Comparison of ENCODE assay signal across 14 mouse cellular contexts in genomic region chr5:46901909-46902308, GRCm38 (mm10).
DNase-seq lines count a peak whose midpoint lies in the region; ATAC-seq and TF ChIP-seq lines count a peak whose summit lies in the region.
"Had no signal": no experiment of that assay in that cellular context is flagged by ENCODE, and none has a peak within 500 bp of the region (broad histone marks: within the 10 kb centered on the region; RNA-seq: fewer than 3 reads in every experiment).

No protein-coding gene starts in this region.

- no peaks in the 10 kb centered on the region for H3K9me3 ChIP-seq in hindbrain, postnatal 0 days (ENCODE audit: low read length)
- H3K9me3 ChIP-seq in hindbrain, embryonic 14.5 days (ENCODE audit: control insufficient read depth, low read length) = no peaks in the 10 kb centered on the region
- no peaks in the 10 kb centered on the region for H3K9me3 ChIP-seq in ES-E14 (ENCODE audit: control insufficient read depth, insufficient read depth, low read depth, low read length)
- H3K9me3 ChIP-seq in embryonic facial prominence, embryonic 11.5 days (replicated peaks; ENCODE audit: control insufficient read depth, low read length) = no peaks in the 10 kb centered on the region
- H3K9me3 ChIP-seq: G1E; midbrain, embryonic 13.5 days had no signal

- H3K27ac ChIP-seq in hindbrain, postnatal 0 days = no peak overlapping the region
- H3K27ac ChIP-seq in hindbrain, embryonic 14.5 days = no peak overlapping the region
- H3K27ac ChIP-seq in ES-E14 (ENCODE audit: insufficient read depth, low read depth, low read length, poor library complexity, severe bottlenecking) = no peak overlapping the region
- H3K27ac ChIP-seq in embryonic facial prominence, embryonic 11.5 days (replicated peaks; ENCODE audit: low read depth, low read length) = no peak overlapping the region
- H3K27ac ChIP-seq: midbrain, embryonic 13.5 days had no signal

- no peak for ATAC-seq in hindbrain, postnatal 0 days
- no peak for ATAC-seq in hindbrain, embryonic 14.5 days (ENCODE audit: low FRiP score)
- no peak for ATAC-seq in embryonic facial prominence, embryonic 11.5 days (replicated peaks; ENCODE audit: insufficient number of reproducible peaks, low FRiP score, low TSS enrichment, low read depth)
- ATAC-seq in inflammation-experienced regulatory T-cells, adult 6 months = no peak
- ATAC-seq: hindbrain, embryonic 16.5 days; midbrain, embryonic 13.5 days had no signal

- H3K4me2 ChIP-seq in hindbrain, postnatal 0 days (ENCODE audit: low read depth, low read length) = no peak overlapping the region
- H3K4me2 ChIP-seq in hindbrain, embryonic 14.5 days (replicated peaks) = no peak overlapping the region
- H3K4me2 ChIP-seq in embryonic facial prominence, embryonic 11.5 days (ENCODE audit: low read depth, low read length) = no peak overlapping the region
- H3K4me2 ChIP-seq: midbrain, embryonic 13.5 days had no signal

- in situ Hi-C loops in ES-E14 (cut with MboI; ENCODE audit: low sequenced_read_pairs in 2 of 2, unreplicated experiment in 2 of 2) = no loop called here

- H3K9ac ChIP-seq in hindbrain, postnatal 0 days (replicated peaks; ENCODE audit: low read length) = no peak overlapping the region
- H3K9ac ChIP-seq in hindbrain, embryonic 14.5 days = no peak overlapping the region
- no peak overlapping the region for H3K9ac ChIP-seq in ES-E14 (ENCODE audit: insufficient read depth, low read depth, low read length, poor library complexity, severe bottlenecking)
- H3K9ac ChIP-seq in embryonic facial prominence, embryonic 11.5 days (replicated peaks; ENCODE audit: low read length) = no peak overlapping the region
- H3K9ac ChIP-seq: midbrain, embryonic 13.5 days had no signal

- WGBS in hindbrain, postnatal 0 days = 69% methylated on average over 2 of the region's 2 CpGs
- WGBS in hindbrain, embryonic 14.5 days = 80% methylated on average over 2 of the region's 2 CpGs
- 68% methylated on average over 2 of the region's 2 CpGs for whole genome bisulfite sequencing in embryonic facial prominence, embryonic 11.5 days

- peak; percentile 2 for DNase-seq in hindbrain, postnatal 0 days (ENCODE audit: low spot score)
- DNase-seq in hindbrain, embryonic 14.5 days (ENCODE audit: low spot score) = no peak
- no peak for DNase-seq in ES-E14 (ENCODE audit: low read depth, low spot score)
- peak; percentile 26 for DNase-seq in embryonic facial prominence, embryonic 11.5 days (ENCODE audit: low spot score)
- DNase-seq in lung, postnatal 14 days = peak; percentile 5
- DNase-seq in adrenal gland, adult 8-10 months = no peak
- no peak for DNase-seq in adrenal gland, adult (ENCODE audit: inconsistent age in 2 of 2, low spot score in 1 of 2)
- DNase-seq: B cell, adult 2 months; heart, adult 11 months; spleen, adult 18-20 months had no signal

- H3K4me1 ChIP-seq in hindbrain, postnatal 0 days (ENCODE audit: insufficient read depth, low read length) = no peaks in the 10 kb centered on the region
- H3K4me1 ChIP-seq in hindbrain, embryonic 14.5 days (replicated peaks; ENCODE audit: control insufficient read depth, insufficient read depth, low read length) = no peaks in the 10 kb centered on the region
- H3K4me1 ChIP-seq in ES-E14 (ENCODE audit: control insufficient read depth in 2 of 2, insufficient read depth in 2 of 2, low read length in 2 of 2, poor library complexity in 1 of 2) = no peaks in the 10 kb centered on the region; a peak in 1 of 4 replicates
- H3K4me1 ChIP-seq in embryonic facial prominence, embryonic 11.5 days (ENCODE audit: control insufficient read depth, insufficient read depth, low read length) = no peaks in the 10 kb centered on the region
- H3K4me1 ChIP-seq: midbrain, embryonic 13.5 days had no signal

- no peak for TF ChIP-seq CTCF in hindbrain, postnatal 0 days (IDR thresholded peaks at IDR 0.05; ENCODE audit: low read depth)

- no peaks in the 10 kb centered on the region for H3K36me3 ChIP-seq in hindbrain, postnatal 0 days (ENCODE audit: insufficient read depth, low read length)
- H3K36me3 ChIP-seq in hindbrain, embryonic 14.5 days (replicated peaks; ENCODE audit: control insufficient read depth, insufficient read depth) = no peaks in the 10 kb centered on the region
- H3K36me3 ChIP-seq in ES-E14 (ENCODE audit: control insufficient read depth, insufficient read depth, low read length, poor library complexity, severe bottlenecking) = no peaks in the 10 kb centered on the region
- H3K36me3 ChIP-seq in embryonic facial prominence, embryonic 11.5 days (replicated peaks; ENCODE audit: control insufficient read depth, insufficient read depth, low read depth, low read length) = no peaks in the 10 kb centered on the region
- H3K36me3 ChIP-seq: G1E; midbrain, embryonic 13.5 days had no signal

- no peaks in the 10 kb centered on the region for H3K27me3 ChIP-seq in hindbrain, postnatal 0 days (ENCODE audit: insufficient read depth, low read length)
- no peaks in the 10 kb centered on the region for H3K27me3 ChIP-seq in hindbrain, embryonic 14.5 days (ENCODE audit: control insufficient read depth, insufficient read depth, low read length)
- H3K27me3 ChIP-seq in embryonic facial prominence, embryonic 11.5 days (ENCODE audit: control insufficient read depth, insufficient read depth, low read length) = no peaks in the 10 kb centered on the region
- H3K27me3 ChIP-seq: midbrain, embryonic 13.5 days had no signal

- H3K4me3 ChIP-seq in hindbrain, postnatal 0 days (ENCODE audit: low read length) = no peak overlapping the region
- H3K4me3 ChIP-seq in hindbrain, embryonic 14.5 days (replicated peaks; ENCODE audit: low read length) = no peak overlapping the region
- no peak overlapping the region for H3K4me3 ChIP-seq in ES-E14 (ENCODE audit: insufficient read depth in 1 of 2, low read depth in 1 of 2, low read length in 2 of 2, poor library complexity in 1 of 2, severe bottlenecking in 1 of 2)
- no peak overlapping the region for H3K4me3 ChIP-seq in embryonic facial prominence, embryonic 11.5 days (ENCODE audit: low read depth, low read length)
- H3K4me3 ChIP-seq: midbrain, embryonic 13.5 days had no signal

TF ChIP-seq in ES-E14, 5 proteins besides CTCF, POLR2A, EP300 and RAD21:
- peak; percentile 66; the same call in 1 of the 2 replicates for TF ChIP-seq MAFK (IDR thresholded peaks at IDR 0.05; ENCODE audit: insufficient read depth, low read depth, low read length)
- no peak for TF ChIP-seq HCFC1 (IDR thresholded peaks at IDR 0.05; ENCODE audit: borderline replicate concordance, insufficient read depth, low read length)
- no peak for TF ChIP-seq ZNF384 (IDR thresholded peaks at IDR 0.05; ENCODE audit: low read depth, low read length)
- TF ChIP-seq CHD2 (IDR thresholded peaks at IDR 0.05; ENCODE audit: low read depth, low read length) = no peak
- TF ChIP-seq ZC3H11A (IDR thresholded peaks at IDR 0.05; ENCODE audit: borderline replicate concordance, low read depth, low read length) = no peak

Comparison
In these comparisons a context has a peak if more than half of its experiments do, and no peak if none do; other contexts are left out.
1. DNase-seq: peak in hindbrain, postnatal 0 days (single experiment), embryonic facial prominence, embryonic 11.5 days (single experiment) and lung, postnatal 14 days (single experiment); none in hindbrain, embryonic 14.5 days (single experiment), ES-E14 (single experiment), adrenal gland, adult 8-10 months (single experiment) and adrenal gland, adult (0 of 2).